Mouse (Mus musculus): ENCODE results near the gene Amy2a2. TPM values are rescaled to one million over a fixed set of nuclear protein-coding genes. Genes with fewer than 3 reads are reported as not detected.

The Amy2a2 gene
- 134 TPM in 1 of 2 replicates, not detected in the other for polyA plus RNA-seq (2012; rRNA removed)

GRCm38 (mm10) chr3:113356558-113356957 is at the start of gene Amy2a2:
Gene Amy2a2 (minus strand): TSS chr3:113356658.

GRCm38 (mm10) chr3:113323952-113324351 is 32.5 kb downstream of the Amy2a2 start, which contains the start of gene Amy2a3:
Gene Amy2a3 (minus strand): TSS chr3:113324052.

Other genes starting within 250 kb of the Amy2a2 start
- gene Amy2a5, start 97.8 kb downstream of the Amy2a2 start, polyA plus RNA-seq (2012; rRNA removed), result 0.19 and 30.5 TPM in 2 replicates
- gene Amy2a4, start 65.2 kb downstream of the Amy2a2 start, polyA plus RNA-seq (2012; rRNA removed), result 134 TPM in 1 of 2 replicates, not detected in the other
- 134 TPM in 1 of 2 replicates, not detected in the other for gene Amy2a3, start 32.6 kb downstream of the Amy2a2 start, polyA plus RNA-seq (2012; rRNA removed)
- gene Amy2a1, start 175.8 kb upstream of the Amy2a2 start, polyA plus RNA-seq (2012; rRNA removed), result not detected in 2 replicates